Comparison of ENCODE assay signal across 7 mouse cellular contexts in the genomic region with DNA sequence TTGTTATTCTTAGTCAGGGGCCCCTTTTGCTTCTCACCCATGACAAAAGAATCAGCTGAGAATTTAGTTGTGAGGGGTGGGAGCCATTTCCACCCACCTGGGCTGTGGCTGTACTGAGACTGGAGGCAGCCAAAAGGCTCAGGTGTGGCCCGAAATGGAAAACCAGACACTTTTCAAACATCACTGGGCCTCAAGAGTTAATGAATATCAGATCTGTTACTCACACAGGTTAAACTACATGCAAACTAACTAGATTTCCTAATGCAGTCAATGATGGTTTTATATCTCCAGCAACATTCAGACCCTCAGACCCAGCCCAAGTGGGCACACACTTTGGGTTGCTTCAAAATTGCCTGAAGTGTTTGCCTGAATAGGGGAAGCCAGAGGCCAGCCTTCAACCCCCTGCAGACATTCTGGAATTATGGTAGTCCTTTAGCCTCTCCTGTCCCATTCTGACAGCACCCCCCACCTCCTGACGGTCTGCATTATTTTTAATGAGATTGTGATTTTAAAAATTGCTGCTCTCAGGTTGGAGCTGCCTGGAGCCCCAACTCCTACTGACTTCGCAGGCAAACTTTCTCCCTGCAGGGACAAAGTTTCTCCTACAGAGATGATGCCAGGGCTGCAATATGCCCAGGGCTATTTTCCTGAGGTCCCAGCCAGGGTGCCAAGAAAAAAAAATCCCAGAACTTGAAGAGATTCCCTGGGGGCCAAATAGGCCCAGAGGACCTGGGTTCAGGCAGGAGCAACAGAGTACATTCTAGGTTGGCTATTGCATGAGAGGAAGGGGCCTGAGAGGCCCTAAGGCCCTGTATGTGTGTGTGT. TPM values are rescaled to one million over a fixed set of nuclear protein-coding genes. Genes with fewer than 3 reads are reported as not detected.
A peak's percentile ranks its signal among the peaks of the same experiment; 100 is the strongest.
DNase-seq lines count a peak whose midpoint lies in the region; ATAC-seq and TF ChIP-seq lines count a peak whose summit lies in the region.

No protein-coding gene starts in this region.

- H3K27ac ChIP-seq in spleen, adult 2 months (ENCODE audit: insufficient read depth, low read length), result peak overlapping the region; percentile 81
- no peak overlapping the region for H3K27ac ChIP-seq in heart, postnatal 0 days (ENCODE audit: low read depth)
- H3K27ac ChIP-seq in liver, embryonic 12.5 days, result 0 out of 2 replicates have a peak overlapping the region, but pooled peaks have one; percentile 91

- peak overlapping the region; percentile 87 for H3K9ac ChIP-seq in heart, postnatal 0 days (replicated peaks; ENCODE audit: low read depth, low read length)
- peak overlapping the region; percentile 75 for H3K9ac ChIP-seq in liver, embryonic 12.5 days

- no peaks in the 10 kb centered on the region for H3K4me1 ChIP-seq in spleen, adult 2 months (ENCODE audit: control insufficient read depth, insufficient read depth, insufficient read length)
- H3K4me1 ChIP-seq in heart, postnatal 0 days (ENCODE audit: control insufficient read depth, insufficient read depth), result no peaks in the 10 kb centered on the region
- H3K4me1 ChIP-seq in liver, embryonic 12.5 days, result 0 out of 2 replicates have a peak, but pooled peaks cover 3% of the 10 kb centered on the region

- no peaks in the 10 kb centered on the region for H3K9me3 ChIP-seq in heart, postnatal 0 days (replicated peaks; ENCODE audit: control insufficient read depth, low read length)
- no peaks in the 10 kb centered on the region for H3K9me3 ChIP-seq in liver, embryonic 12.5 days (replicated peaks)

- TF ChIP-seq CTCF in spleen, adult 2 months (IDR thresholded peaks at IDR 0.05; ENCODE audit: extremely low read depth, insufficient read depth, insufficient read length, insufficient replicate concordance), result no peak
- TF ChIP-seq CTCF in heart, postnatal 0 days (IDR thresholded peaks at IDR 0.05; ENCODE audit: low read depth), result no peak

- H3K27me3 ChIP-seq in spleen, adult 2 months (ENCODE audit: control insufficient read depth, insufficient read depth, low read length), result peaks cover 13% of the 10 kb centered on the region
- peaks cover 70% of the 10 kb centered on the region for H3K27me3 ChIP-seq in heart, postnatal 0 days (ENCODE audit: control insufficient read depth, insufficient read depth, low read length)
- peaks cover 86% of the 10 kb centered on the region for H3K27me3 ChIP-seq in liver, embryonic 12.5 days (replicated peaks)

- H3K4me2 ChIP-seq in heart, postnatal 0 days (ENCODE audit: low read depth, low read length), result peak overlapping the region; percentile 70
- H3K4me2 ChIP-seq in liver, embryonic 12.5 days, result peak overlapping the region; percentile 62

- no peak for TF ChIP-seq EP300 in heart, postnatal 0 days (IDR thresholded peaks at IDR 0.05; ENCODE audit: low read depth)

- no peak for ATAC-seq in heart, postnatal 0 days (ENCODE audit: insufficient read depth, low read depth)
- no peak for ATAC-seq in liver, embryonic 12.5 days

- H3K36me3 ChIP-seq in spleen, adult 2 months (ENCODE audit: control insufficient read depth, insufficient read depth, low read length), result no peaks in the 10 kb centered on the region
- H3K36me3 ChIP-seq in heart, postnatal 0 days (replicated peaks; ENCODE audit: control insufficient read depth, insufficient read depth, low read length), result 0 out of 2 replicates have a peak, but pooled peaks cover 9% of the 10 kb centered on the region
- H3K36me3 ChIP-seq in liver, embryonic 12.5 days, result peaks cover 6% of the 10 kb centered on the region; the same call in 1 of the 2 replicates

- no peak for TF ChIP-seq POLR2A in spleen, adult 2 months (IDR thresholded peaks at IDR 0.05; ENCODE audit: low read depth, low read length)

- DNase-seq in spleen, adult 2 months (ENCODE audit: low read depth in 1 of 2, low spot score in 2 of 2), result no peak
- no peak for DNase-seq in spleen, postnatal 36 days (ENCODE audit: low spot score in 2 of 2)
- no peak for DNase-seq in heart, postnatal 0 days (ENCODE audit: low spot score)
- no peak for DNase-seq in urinary bladder, postnatal 36 days (ENCODE audit: low spot score in 2 of 2)
- DNase-seq in MN1 (ENCODE audit: low spot score), result no peak
- DNase-seq in frontal cortex, postnatal 36 days (ENCODE audit: low spot score in 2 of 2), result no peak

- 53% methylated on average over 3 of the region's 3 CpGs for WGBS in spleen, adult 2 months
- WGBS in heart, postnatal 0 days, result 54% methylated on average over 3 of the region's 3 CpGs
- WGBS in liver, embryonic 12.5 days (ENCODE audit: insufficient replicate concordance), result 34% methylated on average over 3 of the region's 3 CpGs

- peak overlapping the region; percentile 30; the same call in 1 of the 2 replicates for H3K4me3 ChIP-seq in spleen, adult 2 months (ENCODE audit: extremely low read depth, insufficient read depth, insufficient read length)
- peak overlapping the region; percentile 65 for H3K4me3 ChIP-seq in heart, postnatal 0 days (ENCODE audit: low read depth, low read length)
- peak overlapping the region; percentile 61 for H3K4me3 ChIP-seq in liver, embryonic 12.5 days

RNA-seq across cellular contexts. Expression of a gene that starts 9.6 kb away (rescaled TPM):
- polyA plus RNA-seq in spleen, adult 2 months (2012; rRNA removed), result 84.6 and 134 TPM in 2 replicates
- 7.5 and 8.3 TPM in 2 replicates for total RNA-seq in heart, postnatal 0 days (2014; rRNA removed; ENCODE audit: low replicate concordance)
- 18.2 and 18.9 TPM in 2 replicates for polyA plus RNA-seq in heart, postnatal 0 days (2015; fragmentation: Nextera tagmentation; extraction: Ambion mirVana)
- 23.3 and 26.8 TPM in 2 replicates for polyA plus RNA-seq in liver, embryonic 12.5 days (2016; fragmentation: Nextera tagmentation; extraction: Ambion mirVana)
